Mouse (Mus musculus) urinary bladder, adult 2 months (tissue): ENCODE measurements around the gene Nup160. TPM values are rescaled to one million over a fixed set of nuclear protein-coding genes. Genes with fewer than 3 reads are reported as not detected.

Experiments used
- DNase-seq: peaks from one replicate; pipeline ENCODE4 v3.0.0; 2022; ENCODE audit warnings: low spot score
- polyA plus RNA-seq: library from polyadenylated mRNA; depleted of rRNA; stranded (reverse); fragments of >200 nt; gene quantifications from 2 replicates; pipeline ENCODE4 v1.2.3, GENCODE M21; 2012; rRNA removed

Gene Nup160
- polyA plus RNA-seq, 1 experiment: 13.6 TPM

GRCm38 (mm10) chr2:90745053-90745678 is 68.2 kb downstream of the Nup160 start, which contains the start of gene Fnbp4:
TSS of gene Fnbp4 (plus strand) at chr2:90745370.
- peak; percentile 91 for DNase-seq

GRCm38 (mm10) chr2:90745740-90746537 is 68.9 kb downstream of the Nup160 start:
- no peak for DNase-seq

- no peak for DNase-seq
Measured at GRCm38 (mm10) chr2:90746538-90746865, 69.5 kb downstream of the Nup160 start.

DNA sequence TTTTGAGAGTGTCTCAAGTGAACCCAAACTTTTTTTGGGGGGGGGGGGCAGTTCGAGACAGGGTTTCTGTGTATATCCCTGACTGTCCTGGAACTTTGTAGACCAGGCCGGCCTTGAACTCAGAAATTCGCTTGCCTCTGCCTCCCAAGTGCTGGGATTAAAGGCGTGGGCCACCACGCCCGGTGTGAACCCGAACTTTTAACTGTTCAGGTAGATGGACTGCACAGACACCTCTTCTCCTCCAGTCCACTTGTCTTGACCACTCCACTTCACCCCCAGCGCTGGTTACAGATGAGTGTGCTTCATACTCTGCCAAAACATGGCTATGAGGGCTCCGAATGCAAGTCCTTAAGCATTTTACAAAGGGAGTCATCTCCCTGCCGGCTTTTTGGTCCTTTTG is 70.1 kb downstream of the Nup160 start:
- DNase-seq: no peak

DNA sequence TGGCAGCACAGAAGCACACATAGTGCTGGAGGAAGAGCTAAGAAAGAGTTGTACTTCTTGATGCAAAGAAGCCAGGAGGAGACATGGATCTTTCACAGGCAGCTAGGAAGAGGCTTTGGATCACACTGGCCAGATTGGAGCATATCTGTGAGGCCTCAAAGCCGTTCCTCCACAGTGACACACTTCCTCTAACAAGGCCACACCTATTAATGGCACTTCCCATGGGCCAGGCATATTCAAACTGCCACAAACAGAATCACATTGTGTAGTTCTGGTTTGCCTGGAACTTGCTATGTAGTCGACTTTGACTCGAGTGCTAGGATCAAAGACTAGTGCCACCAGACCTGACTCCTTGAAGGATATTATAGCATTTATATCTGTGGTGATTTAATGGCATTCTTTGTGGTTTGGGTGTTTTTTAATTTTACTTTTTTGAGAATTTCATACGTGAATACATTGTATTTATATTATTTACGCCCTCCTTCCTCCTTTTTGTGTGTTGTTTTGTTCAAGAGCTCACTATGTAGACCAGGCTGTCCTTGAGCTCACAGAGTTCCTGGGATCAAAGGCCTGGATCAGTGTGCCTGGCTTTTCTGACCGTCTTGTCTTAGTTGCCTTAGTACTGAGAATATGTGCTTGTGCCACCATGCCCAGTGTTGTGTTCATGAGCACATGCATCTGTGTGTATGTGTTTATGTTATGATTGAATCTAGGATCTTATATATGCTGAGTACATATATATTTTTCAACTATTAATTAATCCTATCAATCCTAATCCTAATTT is 72.9 kb downstream of the Nup160 start:
- no peak for DNase-seq

- no peak for DNase-seq
Measured at GRCm38 (mm10) chr2:90753565-90753964, 76.5 kb downstream of the Nup160 start.

- DNase-seq: no peak
Measured at GRCm38 (mm10) chr2:90754188-90754587, 77.2 kb downstream of the Nup160 start.

DNA sequence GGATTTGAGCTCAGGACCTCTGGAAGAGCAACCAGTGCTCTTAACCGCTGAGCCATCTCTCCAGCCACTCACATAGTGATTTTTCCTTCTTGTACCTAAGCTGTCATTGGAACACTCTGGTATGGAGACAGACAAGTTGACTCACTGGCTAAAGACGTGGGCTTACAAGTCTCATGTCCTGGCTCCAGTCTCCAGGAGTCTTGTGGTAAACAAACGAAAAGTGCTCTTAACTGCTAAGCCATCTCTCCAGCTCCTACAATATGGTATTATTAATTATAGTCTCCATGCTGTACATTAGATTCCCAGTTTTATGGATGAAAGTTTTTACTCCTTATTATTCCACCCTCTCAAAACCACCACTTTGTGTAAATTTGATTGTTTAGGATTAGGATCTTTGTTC is 88.1 kb downstream of the Nup160 start:
- DNase-seq: no peak

DNA sequence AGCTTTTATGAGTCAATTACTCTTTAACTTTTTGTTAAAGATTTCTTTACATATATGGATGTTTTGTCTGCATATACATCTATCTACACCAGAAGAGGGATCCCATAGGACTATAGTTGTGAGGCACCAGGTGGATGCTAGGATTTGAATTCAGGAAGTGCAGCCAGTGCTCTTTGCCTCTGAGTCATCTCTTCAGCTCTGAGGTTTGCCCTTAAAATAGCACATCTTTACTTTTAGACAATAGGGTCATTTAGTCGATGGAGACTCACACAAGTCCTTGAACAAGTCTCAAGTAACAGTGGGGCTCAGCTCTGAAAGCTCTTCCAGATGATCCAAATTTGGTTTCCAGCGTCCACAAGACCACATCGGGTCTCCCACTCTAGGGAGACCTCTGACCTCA is 104.3 kb downstream of the Nup160 start:
- DNase-seq: no peak

GRCm38 (mm10) chr2:90781938-90782337 is 104.9 kb downstream of the Nup160 start:
- no peak for DNase-seq

DNA sequence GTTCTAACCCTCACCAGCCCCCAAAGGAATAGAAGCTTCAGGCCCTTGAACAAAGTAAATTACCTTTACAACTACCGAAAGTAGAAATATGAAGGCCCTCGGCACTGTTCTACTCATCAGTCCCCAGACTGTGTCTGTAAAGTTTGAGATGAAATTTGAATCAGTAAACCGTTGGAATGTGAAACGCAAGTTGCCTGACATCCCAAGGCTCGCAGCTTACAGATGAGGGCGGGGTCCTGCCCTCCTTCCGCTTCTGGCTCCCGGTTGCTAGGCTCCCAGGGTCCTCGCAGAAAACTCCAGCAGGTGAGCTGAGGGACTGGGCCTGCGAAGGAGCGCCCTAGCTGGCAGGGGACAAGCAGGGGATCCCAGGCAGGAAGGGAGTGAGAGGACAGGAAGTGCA is 105.4 kb downstream of the Nup160 start, which contains the start of gene Agbl2:
TSS of gene Agbl2 (plus strand) at position 270 of the 400 bp plus-strand sequence.
- no peak for DNase-seq

GRCm38 (mm10) chr2:90782901-90783486 is 106.0 kb downstream of the Nup160 start:
- no peak for DNase-seq

Other genes with a start within 250 kb of the Nup160 start
- 7.1 and 10.1 TPM in 2 replicates for gene Ptprj, start 96.6 kb upstream of the Nup160 start, polyA plus RNA-seq
- 43.2 and 55.3 TPM in 2 replicates for gene Fnbp4, start 68.2 kb downstream of the Nup160 start, polyA plus RNA-seq
- gene Agbl2, start 105.5 kb downstream of the Nup160 start, polyA plus RNA-seq: 2.6 and 2.9 TPM in 2 replicates
- gene Mtch2, start 169.9 kb downstream of the Nup160 start, polyA plus RNA-seq: 135 and 146 TPM in 2 replicates
- gene C1qtnf4, start 208.6 kb downstream of the Nup160 start, polyA plus RNA-seq: 4.9 and 7.2 TPM in 2 replicates
- gene Kbtbd4, start 227.5 kb downstream of the Nup160 start, polyA plus RNA-seq: 15.5 and 17.9 TPM in 2 replicates
- gene Ndufs3, start 227.6 kb downstream of the Nup160 start, polyA plus RNA-seq: 153 and 162 TPM in 2 replicates